Mouse (Mus musculus): ENCODE results near the gene Gm34302. TPM values are rescaled to one million over a fixed set of nuclear protein-coding genes. Genes with fewer than 3 reads are reported as not detected.

Gene Gm34302
- polyA plus RNA-seq, 1 experiment from 2014 or later = not detected

Other genes with a start within 250 kb of the Gm34302 start
- 36.0 and 37.3 TPM in 2 replicates for gene Mme, start 242.3 kb downstream of the Gm34302 start, polyA plus RNA-seq (2016; fragmentation: Nextera tagmentation; extraction: Ambion mirVana)

Measured in hindbrain, embryonic 12.5 days (tissue).